Mouse (Mus musculus): ENCODE results near the gene Bcl2l12.

DNA sequence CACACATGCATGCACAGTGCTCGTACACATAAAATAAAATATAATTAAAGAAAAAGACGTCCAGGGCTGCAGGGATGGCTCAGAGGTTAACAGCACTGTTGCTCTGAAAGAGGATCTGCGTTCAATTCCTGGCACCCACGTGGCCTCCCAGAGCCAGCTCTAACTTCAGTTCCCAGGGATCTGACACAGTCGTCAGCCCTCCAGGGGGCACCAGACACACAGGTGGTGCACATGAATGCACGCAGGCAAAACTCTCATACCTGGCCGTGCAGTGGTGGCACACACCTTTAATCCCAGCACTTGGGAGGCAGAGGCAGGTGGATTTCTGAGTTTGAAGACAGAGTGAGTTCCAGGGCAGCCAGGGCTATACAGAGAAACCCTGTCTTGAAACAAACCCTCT is 32.5 kb downstream of the Bcl2l12 start:
- TF ChIP-seq CTCF (IDR thresholded peaks at IDR 0.05; ENCODE audit: borderline replicate concordance, insufficient read depth, low read depth, low read length) (no peak), POLR2A (IDR thresholded peaks at IDR 0.05; ENCODE audit: borderline replicate concordance, insufficient read depth, low read length) (no peak)

Data from cerebellum, adult 2 months (tissue).